Mouse (Mus musculus) MEL (cell line): ENCODE measurements around the gene Ddx4. TPM values are rescaled to one million over a fixed set of nuclear protein-coding genes. Genes with fewer than 3 reads are reported as not detected.

Experiments
- DNase-seq: peaks from one replicate; pipeline ENCODE4 v3.0.0; 2011; ENCODE audit warnings: low read depth, low spot score
- H3K27ac ChIP-seq: 2 replicates; pipeline ENCODE4 v1.5.1; 2012; ENCODE audit warnings: low read depth, mild to moderate bottlenecking, control low read depth, low read length, moderate library complexity; ENCODE audit not compliant: control insufficient read depth
- H3K27me3 ChIP-seq, 2 experiments: fragments of 150-350 bp in 1 of 2; sonication (generic) in 1 of 2; 2 replicates each; pipeline ENCODE4 v1.6.1; 2012; ENCODE audit warnings: low read length in 2 of 2, mild to moderate bottlenecking in 2 of 2, improper control_type of control experiment in 1 of 2, moderate library complexity in 1 of 2; ENCODE audit not compliant: insufficient read depth in 2 of 2, control insufficient read depth in 1 of 2
- H3K36me3 ChIP-seq, 2 experiments: 2 replicates each; pipeline ENCODE4 v1.6.1; 2012 to 2014; ENCODE audit warnings: low read length in 2 of 2, improper control_type of control experiment in 1 of 2, inconsistent platforms in 1 of 2, mild to moderate bottlenecking in 1 of 2; ENCODE audit not compliant: insufficient read depth in 2 of 2, control insufficient read depth in 1 of 2
- H3K4me1 ChIP-seq, 2 experiments: fragments of 150-350 bp in 1 of 2; sonication (generic) in 1 of 2; 2 replicates each; pipeline ENCODE4 v1.6.1; 2012; ENCODE audit warnings: low read length in 2 of 2, improper control_type of control experiment in 1 of 2, mild to moderate bottlenecking in 1 of 2; ENCODE audit not compliant: insufficient read depth in 2 of 2, control insufficient read depth in 1 of 2
- H3K4me3 ChIP-seq, 2 experiments: fragments of 150-350 bp in 1 of 2; sonication (generic) in 1 of 2; 2 replicates each; pipeline ENCODE4 v1.5.1; 2012; ENCODE audit warnings: low read depth in 2 of 2, low read length in 2 of 2, mild to moderate bottlenecking in 2 of 2, moderate library complexity in 2 of 2, control low read depth in 1 of 2, improper control_type of control experiment in 1 of 2; ENCODE audit not compliant: control insufficient read depth in 1 of 2, insufficient read depth in 1 of 2
- H3K79me2 ChIP-seq: 2 replicates; pipeline ENCODE4 v1.6.1; 2012; ENCODE audit warnings: mild to moderate bottlenecking, low read length, moderate library complexity; ENCODE audit not compliant: control insufficient read depth, poor library complexity, insufficient read depth
- H3K9ac ChIP-seq: 2 replicates; pipeline ENCODE4 v1.6.1; 2012; ENCODE audit warnings: low read depth, mild to moderate bottlenecking, control low read depth, low read length, moderate library complexity; ENCODE audit not compliant: control insufficient read depth, poor library complexity, severe bottlenecking
- H3K9me3 ChIP-seq: fragments of 150-350 bp; sonication (generic); replicated peaks from 2 replicates; pipeline ENCODE4 v1.6.1; 2012; ENCODE audit warnings: mild to moderate bottlenecking, low read length, improper control_type of control experiment, moderate library complexity; ENCODE audit not compliant: insufficient read depth
- BHLHE40 ChIP-seq: IDR thresholded peaks from 2 replicates; pipeline ENCODE4 v1.6.1; 2012; ENCODE audit warnings: low read depth, mild to moderate bottlenecking, inconsistent platforms, low read length, improper control_type of control experiment, borderline replicate concordance
- CHD2 ChIP-seq: IDR thresholded peaks from 2 replicates; pipeline ENCODE4 v1.6.1; 2011; ENCODE audit warnings: low read length, improper control_type of control experiment
- E2F4 ChIP-seq: IDR thresholded peaks from 2 replicates; pipeline ENCODE4 v1.6.1; 2011; ENCODE audit warnings: low read depth, low read length, improper control_type of control experiment, borderline replicate concordance
- ETS1 ChIP-seq: IDR thresholded peaks from 2 replicates; pipeline ENCODE4 v1.6.1; 2012; ENCODE audit warnings: low read depth, mild to moderate bottlenecking, inconsistent platforms, low read length, improper control_type of control experiment, moderate library complexity
- GABPA ChIP-seq: IDR thresholded peaks from 2 replicates; pipeline ENCODE4 v1.6.1; 2012; ENCODE audit warnings: low read depth, mild to moderate bottlenecking, inconsistent platforms, low read length, improper control_type of control experiment, moderate library complexity
- GATA1 ChIP-seq: IDR thresholded peaks from 2 replicates; pipeline ENCODE4 v1.6.1; 2011; ENCODE audit warnings: low read depth, low read length, improper control_type of control experiment
- MAZ ChIP-seq: IDR thresholded peaks from 2 replicates; pipeline ENCODE4 v1.6.1; 2012; ENCODE audit warnings: low read depth, mild to moderate bottlenecking, inconsistent platforms, low read length, improper control_type of control experiment
- MEF2A ChIP-seq: IDR thresholded peaks from 2 replicates; pipeline ENCODE4 v1.6.1; 2014; ENCODE audit warnings: low read depth, mild to moderate bottlenecking, inconsistent platforms, low read length, improper control_type of control experiment; ENCODE audit not compliant: poor library complexity, insufficient replicate concordance, severe bottlenecking; ENCODE audit errors: extremely low read depth
- MXI1 ChIP-seq: IDR thresholded peaks from 2 replicates; pipeline ENCODE4 v1.6.1; 2011; ENCODE audit warnings: mild to moderate bottlenecking, low read depth, low read length, improper control_type of control experiment
- MYB ChIP-seq: IDR thresholded peaks from 2 replicates; pipeline ENCODE4 v1.6.1; 2011; ENCODE audit warnings: mild to moderate bottlenecking, low read depth, low read length, improper control_type of control experiment
- NRF1 ChIP-seq: IDR thresholded peaks from 2 replicates; pipeline ENCODE4 v1.6.1; 2014; ENCODE audit warnings: low read depth, mild to moderate bottlenecking, inconsistent platforms, low read length, improper control_type of control experiment, moderate library complexity; ENCODE audit not compliant: poor library complexity, insufficient read depth, severe bottlenecking
- POLR2AphosphoS2 ChIP-seq: IDR thresholded peaks from 2 replicates; pipeline ENCODE4 v1.6.1; 2011; ENCODE audit warnings: low read length, improper control_type of control experiment
- POLR2AphosphoS5 ChIP-seq: IDR thresholded peaks from 2 replicates; pipeline ENCODE4 v1.6.1; 2012; ENCODE audit warnings: low read depth, borderline replicate concordance, mild to moderate bottlenecking, inconsistent platforms, low read length, moderate library complexity, mixed read lengths
- RAD21 ChIP-seq: IDR thresholded peaks from 2 replicates; pipeline ENCODE4 v1.6.1; 2011; ENCODE audit warnings: mild to moderate bottlenecking, low read depth, low read length, improper control_type of control experiment
- RCOR1 ChIP-seq: IDR thresholded peaks from 2 replicates; pipeline ENCODE4 v1.6.1; 2012; ENCODE audit warnings: low read depth, mild to moderate bottlenecking, inconsistent platforms, low read length, improper control_type of control experiment
- SIN3A ChIP-seq: IDR thresholded peaks from 2 replicates; pipeline ENCODE4 v1.6.1; 2012; ENCODE audit warnings: low read length, improper control_type of control experiment, inconsistent platforms
- SMC3 ChIP-seq: IDR thresholded peaks from 2 replicates; pipeline ENCODE4 v1.6.1; 2011; ENCODE audit warnings: low read depth, low read length, improper control_type of control experiment
- TBP ChIP-seq: IDR thresholded peaks from 2 replicates; pipeline ENCODE4 v1.8.0; 2011; ENCODE audit warnings: low read depth, low read length, improper control_type of control experiment
- TCF12 ChIP-seq: IDR thresholded peaks from 2 replicates; pipeline ENCODE4 v1.6.1; 2014; ENCODE audit warnings: low read depth, mild to moderate bottlenecking, inconsistent platforms, low read length, improper control_type of control experiment, moderate library complexity
- UBTF ChIP-seq: IDR thresholded peaks from 2 replicates; pipeline ENCODE4 v1.6.1; 2012; ENCODE audit warnings: low read depth, mild to moderate bottlenecking, inconsistent platforms, low read length, improper control_type of control experiment, moderate library complexity, borderline replicate concordance; ENCODE audit not compliant: insufficient read depth
- USF1 ChIP-seq: IDR thresholded peaks from 2 replicates; pipeline ENCODE4 v1.6.1; 2014; ENCODE audit warnings: low read depth, mild to moderate bottlenecking, inconsistent platforms, low read length, improper control_type of control experiment, moderate library complexity
- USF2 ChIP-seq, 2 experiments: IDR thresholded peaks; 2 replicates each; pipeline ENCODE4 v1.6.1; 2011 to 2012; ENCODE audit warnings: improper control_type of control experiment in 2 of 2, low read length in 2 of 2, borderline replicate concordance in 1 of 2, inconsistent platforms in 1 of 2, low read depth in 1 of 2, mild to moderate bottlenecking in 1 of 2; ENCODE audit not compliant: insufficient read depth in 1 of 2
- polyA plus RNA-seq, 2 experiments: library from polyadenylated mRNA; stranded (reverse) in 1 of 2; unstranded in 1 of 2; fragments of >175 nt in 1 of 2; fragments of >200 nt in 1 of 2; gene quantifications; 2 replicates each; pipeline versions ENCODE4 v1.2.1 to v1.2.4; 2012; ENCODE audit warnings: low replicate concordance in 2 of 2, low read depth in 1 of 2; ENCODE audit not compliant: insufficient read length in 2 of 2, insufficient read depth in 1 of 2, missing spikeins in 1 of 2
- total RNA-seq: library from RNA; depleted of rRNA; stranded (reverse); fragments of 300-350 nt; gene quantifications from 2 replicates; pipeline ENCODE4 v1.2.3, GENCODE M21; 2012

The Ddx4 gene
- total and polyA plus RNA-seq, 3 experiments, result 0.31 to 1.3 TPM; not detected in 1

GRCm38 (mm10) chr13:112582291-112582690 is 70.0 kb downstream of the Ddx4 start:
- H3K9ac ChIP-seq, result no peak overlapping the region

GRCm38 (mm10) chr13:112581796-112582195 is 70.5 kb downstream of the Ddx4 start:
- no peak overlapping the region for H3K27ac ChIP-seq
- no peak overlapping the region for H3K4me3 ChIP-seq
- no peaks in the 10 kb centered on the region for H3K79me2 ChIP-seq
- TF ChIP-seq RAD21 (no peak), MEF2A (no peak)
- peaks cover 9 to 19% of the 10 kb centered on the region in 2 experiments for H3K4me1 ChIP-seq
- DNase-seq, result peak; percentile 19
- H3K9ac ChIP-seq, result no peak overlapping the region
- peaks cover 0 to 25% of the 10 kb centered on the region in 2 experiments; a peak in 2 of 4 replicates for H3K36me3 ChIP-seq
- H3K9me3 ChIP-seq, result no peaks in the 10 kb centered on the region
- no peaks in the 10 kb centered on the region for H3K27me3 ChIP-seq

More at GRCm38 (mm10) chr13:112582291-112582690, 70.0 kb downstream of the Ddx4 start:
- Histone ChIP-seq H3K4me3 (no peak overlapping the region), H3K9me3 (no peaks in the 10 kb centered on the region), H3K27ac (no peak overlapping the region), H3K36me3 (peaks cover 0 to 25% of the 10 kb centered on the region in 2 experiments; a peak in 2 of 4 replicates), H3K27me3 (no peaks in the 10 kb centered on the region), H3K4me1 (peaks cover 9 to 19% of the 10 kb centered on the region in 2 experiments), H3K79me2 (no peaks in the 10 kb centered on the region)
- peak; percentile 16 for DNase-seq
- no peak for TF ChIP-seq TCF12
- no peak for TF ChIP-seq NRF1
- no peak for TF ChIP-seq SIN3A
- no peak for TF ChIP-seq GABPA
- TF ChIP-seq CHD2, result no peak
- TF ChIP-seq BHLHE40, result no peak
- no peak for TF ChIP-seq UBTF
- TF ChIP-seq USF1, result no peak
- no peak for TF ChIP-seq MYB
- no peak for TF ChIP-seq RAD21
- no peak for TF ChIP-seq POLR2AphosphoS2

GRCm38 (mm10) chr13:112580590-112581320 is 71.5 kb downstream of the Ddx4 start:
- H3K9ac ChIP-seq, result peak overlapping the region; percentile 28; the same call in 1 of the 2 replicates
- no peaks in the 10 kb centered on the region for H3K79me2 ChIP-seq
- H3K4me1 ChIP-seq, result peaks cover 9 to 19% of the 10 kb centered on the region in 2 experiments
- H3K9me3 ChIP-seq, result no peaks in the 10 kb centered on the region
- H3K36me3 ChIP-seq, result peaks cover 0 to 25% of the 10 kb centered on the region in 2 experiments; a peak in 2 of 4 replicates
- no peak overlapping the region for H3K4me3 ChIP-seq
- peak; percentile 34 for DNase-seq
- no peaks in the 10 kb centered on the region for H3K27me3 ChIP-seq
- H3K27ac ChIP-seq, result peak overlapping the region; percentile 49; the same call in 1 of the 2 replicates
- TF ChIP-seq RCOR1 (no peak), GATA1 (peak; percentile 53), USF2 (IDR thresholded peaks at IDR 0.05; ENCODE audit: borderline replicate concordance in 1 of 2, insufficient read depth in 1 of 2, low read depth in 1 of 2, low read length in 2 of 2) (no peak), SMC3 (no peak), MAZ (no peak), TBP (no peak), SIN3A (0 out of 2 replicates have a peak, but pooled peaks have one; percentile 27), E2F4 (no peak), ETS1 (peak; percentile 43; the same call in 1 of the 2 replicates), NRF1 (no peak), MXI1 (no peak), GABPA (no peak), UBTF (no peak), MYB (no peak), POLR2AphosphoS5 (no peak)
